Mouse (Mus musculus) CH12F3 (cell line): ENCODE data around the gene Spta1.

Experiments used
- in situ Hi-C: fragments of 300-500 bp; cut with MboI; formaldehyde crosslinking; loops from 2 replicates; pipeline ENCODE4 v1.14.3; 2020; ENCODE audit warnings: low sequenced_read_pairs

Gene Spta1

DNA sequence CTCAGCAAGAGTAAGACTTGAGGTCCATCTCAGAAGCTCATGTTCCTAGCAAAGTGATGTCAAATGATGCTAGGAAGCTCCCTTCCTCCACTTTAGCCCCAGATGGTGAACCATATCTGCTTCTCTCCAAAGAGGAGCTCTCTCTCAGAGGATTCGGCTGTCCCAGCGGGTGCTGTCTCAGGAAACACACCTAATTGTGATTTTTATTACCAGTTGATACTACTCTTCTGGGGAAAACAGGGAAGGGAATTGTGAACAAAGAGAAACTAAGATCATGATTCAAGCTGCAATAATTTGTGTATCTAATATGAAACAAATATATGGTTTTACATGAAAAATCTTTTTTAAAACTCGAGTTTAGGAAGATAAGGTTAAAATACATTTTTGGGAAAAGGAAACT lies 79.4 kb downstream of the Spta1 start, which contains the start of gene Olfr419:
Gene Olfr419, minus strand, starts transcription at position 101 of the 400 bp plus-strand sequence.
- in situ Hi-C loops: no loop called here

DNA sequence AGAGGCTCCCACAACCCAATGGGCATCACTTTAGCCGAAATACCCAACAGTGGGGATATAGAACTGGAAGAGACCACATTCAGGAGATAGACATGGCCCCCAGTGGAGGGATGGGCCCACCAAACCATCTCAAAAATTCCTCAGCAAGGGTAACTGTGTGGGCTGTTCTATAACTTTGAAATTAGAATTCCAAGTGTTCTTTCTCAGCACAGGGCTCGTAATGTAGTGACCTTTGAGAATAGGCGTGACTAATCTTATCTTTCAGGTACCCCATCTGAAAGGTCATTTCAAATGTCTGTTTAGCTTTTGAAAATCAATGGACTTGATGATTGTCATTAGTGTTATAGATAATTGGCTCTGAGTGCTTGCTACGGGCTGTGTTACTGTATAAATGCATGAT lies 95.2 kb downstream of the Spta1 start:
- in situ Hi-C loops: no loop called here

DNA sequence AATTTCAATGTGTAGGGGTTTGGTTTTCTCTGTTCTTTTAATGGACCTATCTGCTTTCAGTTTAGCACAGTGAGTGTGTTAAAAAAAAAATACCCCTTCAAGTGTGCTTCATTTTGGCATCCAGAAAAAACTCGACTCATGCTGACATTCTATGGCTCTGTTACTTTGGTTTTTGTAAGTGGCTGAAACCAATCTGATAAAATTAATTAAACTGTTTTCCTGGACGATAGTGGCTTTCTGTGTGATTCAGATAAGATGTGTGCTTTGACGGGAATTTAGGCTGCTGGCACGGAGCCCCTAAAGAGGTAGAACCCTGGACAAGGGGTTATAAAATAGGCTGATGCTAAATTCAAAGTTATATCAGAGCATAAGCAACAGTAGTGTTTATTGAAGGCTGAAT lies 96.6 kb downstream of the Spta1 start:
- in situ Hi-C loops: no loop called here

DNA sequence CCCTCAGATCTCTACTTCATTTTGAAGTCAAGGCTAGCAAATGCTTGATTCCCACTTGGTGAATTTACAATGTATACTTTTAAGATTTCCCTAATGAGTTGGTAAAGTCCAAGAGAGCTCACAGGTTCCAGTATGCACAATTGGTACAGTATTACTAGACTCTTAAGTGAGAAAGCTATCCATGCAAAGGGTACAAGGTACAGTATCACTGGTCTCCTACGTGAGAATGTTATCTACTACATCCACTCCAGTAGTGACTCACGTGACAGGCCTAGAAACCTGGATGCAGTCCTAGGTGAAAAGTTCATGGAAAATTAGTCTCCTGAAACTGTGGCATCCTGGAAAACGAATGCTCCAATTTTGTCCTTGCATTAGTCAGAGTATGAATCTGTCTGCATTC lies 98.1 kb downstream of the Spta1 start:
- in situ Hi-C loops: no loop called here
